Mouse (Mus musculus): ENCODE measurements at regions not wholly inside any gene's neighbourhood (a gene's known extent, or its start where the extent isn't known, plus 50 kb on each side); places are given as distances from the start of the nearest gene placed in this dataset.

- no peak for DNase-seq
Observed at GRCm38 (mm10) chr14:54097026-54097425, 156.9 kb downstream of the Dad1 start.

GRCm38 (mm10) chr14:54092444-54092843, 161.5 kb downstream of the Dad1 start:
- no peak for DNase-seq

DNA sequence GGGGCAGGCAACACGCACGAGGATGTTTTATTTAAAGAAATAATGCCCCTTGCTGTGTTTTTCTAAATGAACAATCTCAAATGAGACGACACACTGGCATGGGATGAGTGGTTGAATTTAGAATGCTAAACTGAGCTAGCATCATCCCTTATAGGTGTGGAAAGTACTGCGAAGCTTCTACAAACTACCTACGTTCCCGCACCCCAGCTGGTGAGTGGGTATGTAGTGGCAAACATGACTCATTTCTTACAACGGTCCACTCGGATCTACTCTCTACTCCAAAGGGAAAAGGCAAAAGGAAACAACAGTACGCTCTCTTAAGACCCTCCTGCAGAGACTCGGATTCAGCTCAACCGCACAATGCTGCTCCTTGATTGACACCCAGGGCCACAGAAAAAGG, 167.2 kb downstream of the Dad1 start:
- DNase-seq, result no peak

DNA sequence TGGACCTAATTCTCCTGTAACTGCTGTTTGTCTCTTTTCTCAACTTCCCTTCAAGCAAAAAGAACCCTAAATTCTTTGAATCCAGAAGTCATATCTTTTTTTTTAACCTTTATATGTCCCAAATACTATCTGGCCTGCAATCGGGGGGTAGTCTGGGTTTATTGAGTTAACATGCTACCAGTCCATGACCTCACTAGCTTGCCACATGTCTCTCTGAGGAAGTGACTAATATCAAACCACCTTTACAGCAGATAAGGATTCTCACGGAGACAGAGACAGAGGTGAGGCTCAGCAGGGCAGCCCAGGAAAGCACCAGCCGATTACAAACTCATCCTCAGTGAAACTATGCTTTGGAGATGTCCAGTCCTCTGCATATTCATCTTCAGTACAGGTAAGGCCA, 179.2 kb downstream of the Dad1 start:
- DNase-seq, result no peak

GRCm38 (mm10) chr14:54072283-54072912, 181.5 kb downstream of the Dad1 start:
- no peak for DNase-seq

- DNase-seq, result no peak
Observed at GRCm38 (mm10) chr14:54070240-54070639, 183.7 kb downstream of the Dad1 start.

- DNase-seq, result no peak
Observed at GRCm38 (mm10) chr14:54068684-54069083, 185.2 kb downstream of the Dad1 start.

- DNase-seq, result no peak
Observed at GRCm38 (mm10) chr14:54065466-54065865, 188.4 kb downstream of the Dad1 start.

DNA sequence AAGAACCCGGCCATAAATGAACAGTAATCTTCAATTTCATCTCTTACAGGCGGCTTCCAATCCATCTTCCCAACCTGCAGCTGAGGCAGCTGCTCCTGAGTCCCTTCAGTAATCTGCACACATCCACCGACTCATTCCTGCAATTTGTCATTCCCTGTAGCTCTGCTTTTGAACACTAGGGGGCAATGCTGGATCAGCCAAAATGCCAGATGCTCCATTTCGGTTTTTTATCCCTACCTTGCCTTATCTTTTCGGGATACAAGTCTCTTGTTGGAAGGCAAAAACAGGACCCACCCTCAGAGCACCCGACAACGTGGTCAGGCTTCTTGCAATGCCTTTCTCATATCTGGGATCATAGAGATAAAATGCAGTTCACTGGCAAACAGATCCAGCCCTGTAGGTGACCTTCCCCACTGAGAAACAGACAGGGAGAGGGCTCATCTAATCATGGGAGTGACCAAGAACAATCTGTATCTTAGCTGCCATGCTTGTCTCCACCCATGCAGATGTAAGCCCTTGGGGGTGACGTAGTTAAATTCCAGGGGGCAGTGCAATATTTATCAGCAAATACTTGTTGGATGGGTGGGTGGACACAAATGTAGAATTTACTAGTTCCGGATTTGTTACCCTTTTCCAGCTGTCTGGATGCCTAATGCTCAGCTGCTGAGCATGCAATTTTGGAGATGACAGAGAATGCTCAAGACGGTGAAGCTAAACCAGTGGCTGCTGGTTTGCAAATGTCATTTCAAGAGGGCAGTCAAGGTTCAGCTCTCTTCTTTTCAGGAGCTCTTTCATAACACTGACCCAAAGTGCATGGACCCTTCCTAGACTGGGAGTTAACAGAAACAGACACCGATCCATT, 189.1 kb downstream of the Dad1 start:
- DNase-seq, result peak in 1 of 2 experiments; percentile 17

GRCm38 (mm10) chr14:54061570-54061969, 192.3 kb downstream of the Dad1 start:
- no peak for DNase-seq

GRCm38 (mm10) chr14:54059776-54060175, 194.1 kb downstream of the Dad1 start:
- DNase-seq, result peak; percentile 43 to 47

- peak; percentile 37 to 66 for DNase-seq
Observed at GRCm38 (mm10) chr14:54059096-54059495, 194.8 kb downstream of the Dad1 start.

DNA sequence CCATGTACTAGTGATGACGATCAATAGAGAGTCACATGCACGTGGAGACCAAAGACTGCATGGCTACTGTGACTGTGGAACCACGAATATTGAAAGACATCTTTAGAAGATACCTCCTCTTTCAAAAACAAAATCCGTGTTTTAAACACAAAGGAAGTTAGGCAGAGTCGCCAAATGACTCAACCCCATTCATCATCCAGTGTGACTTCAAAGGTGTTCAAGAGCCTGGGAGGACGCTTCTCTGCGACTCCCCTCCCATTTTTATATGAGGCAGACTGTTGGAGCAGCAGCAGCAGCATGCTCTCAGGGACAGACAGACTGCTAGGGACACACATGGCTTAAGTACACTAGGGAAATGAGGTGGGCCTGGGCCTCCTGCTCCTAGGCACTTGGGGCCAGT, 197.2 kb downstream of the Dad1 start:
- no peak for DNase-seq

DNA sequence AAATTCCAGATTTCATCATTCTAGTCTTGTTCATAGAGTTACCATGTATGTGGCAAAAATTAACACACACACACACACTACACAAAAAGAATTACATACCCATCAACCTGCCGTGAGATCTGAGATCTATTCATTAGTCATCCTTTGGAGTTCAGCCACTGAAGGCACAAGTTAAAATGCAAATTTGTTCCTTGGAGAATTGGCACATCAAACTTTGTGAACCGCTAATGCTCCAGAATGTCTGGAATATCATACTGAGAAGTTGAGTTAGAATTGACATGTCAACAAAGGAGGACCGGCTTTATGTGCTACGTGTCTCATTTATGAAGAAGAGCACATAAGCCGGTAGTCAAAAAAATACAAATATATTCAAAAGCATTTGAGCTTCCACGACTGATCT, 198.5 kb downstream of the Dad1 start:
- DNase-seq, result no peak

- DNase-seq, result no peak
Observed at GRCm38 (mm10) chr14:54042286-54042685, 211.6 kb downstream of the Dad1 start.

DNA sequence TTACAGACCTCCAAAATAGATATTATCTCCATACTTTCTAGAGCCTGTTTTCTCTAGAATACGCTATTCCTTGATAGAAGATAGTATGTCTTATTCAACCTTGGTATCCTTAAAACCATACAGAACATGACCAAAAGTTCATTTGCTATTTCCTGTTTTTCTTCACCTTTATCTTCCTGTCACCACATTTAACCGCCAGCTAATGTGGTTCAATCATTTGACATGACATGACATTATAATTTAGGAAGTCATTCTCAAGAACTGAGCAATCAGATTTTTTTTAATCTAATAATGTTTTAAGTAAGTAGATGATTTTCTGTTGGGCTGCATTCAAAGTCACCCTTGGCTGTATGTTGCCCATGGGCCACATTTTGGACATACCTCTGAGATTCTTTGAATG, 213.3 kb downstream of the Dad1 start:
- no peak for DNase-seq

DNA sequence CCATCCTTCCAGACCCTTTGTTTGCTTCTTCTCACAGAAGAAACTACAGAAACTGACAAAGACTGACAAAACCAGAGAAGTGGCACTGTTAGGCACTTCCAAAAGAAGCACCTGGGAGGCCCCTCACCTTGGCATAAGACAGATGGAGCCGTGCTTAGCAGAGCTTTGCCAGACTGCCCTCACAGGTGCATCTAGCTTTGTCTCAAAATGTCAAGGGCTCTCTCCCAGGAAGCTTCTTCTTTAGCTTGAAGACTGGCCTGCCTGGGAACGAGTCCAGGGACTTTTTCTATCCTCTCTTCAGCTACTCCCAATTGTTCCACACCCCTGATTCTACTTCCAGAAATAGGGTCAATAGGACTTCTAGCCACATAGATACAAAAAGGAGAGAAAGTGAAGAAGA, 219.4 kb downstream of the Dad1 start:
- no peak for DNase-seq

GRCm38 (mm10) chr14:54023552-54023951, 230.4 kb downstream of the Dad1 start:
- DNase-seq, result no peak

GRCm38 (mm10) chr14:54021443-54021842, 232.5 kb downstream of the Dad1 start:
- no peak for DNase-seq

- no peak for DNase-seq
Observed at GRCm38 (mm10) chr14:54014628-54015027, 239.3 kb downstream of the Dad1 start.

DNA sequence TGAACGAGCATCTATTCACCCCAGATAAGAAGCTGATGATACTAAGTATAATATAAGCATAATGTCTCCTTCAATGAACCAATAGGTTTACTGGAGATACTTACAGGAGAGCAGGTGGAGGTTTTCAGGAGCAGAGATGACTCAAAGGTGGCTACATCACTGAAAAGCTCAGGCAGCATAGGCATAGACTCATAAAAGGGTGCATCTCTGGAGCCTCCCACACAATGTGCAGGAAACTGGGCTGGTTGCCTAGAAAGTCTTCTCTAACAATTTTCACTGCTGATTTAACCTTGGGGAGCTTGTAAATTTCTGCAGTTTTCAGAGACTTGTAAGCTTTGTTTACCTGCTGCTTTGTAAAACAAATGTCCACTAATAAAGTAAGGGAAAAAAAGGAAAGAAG, 251.8 kb downstream of the Dad1 start:
- DNase-seq, result no peak

GRCm38 (mm10) chr14:54000527-54000926, 253.4 kb downstream of the Dad1 start:
- DNase-seq, result peak; percentile 29 to 35

DNA sequence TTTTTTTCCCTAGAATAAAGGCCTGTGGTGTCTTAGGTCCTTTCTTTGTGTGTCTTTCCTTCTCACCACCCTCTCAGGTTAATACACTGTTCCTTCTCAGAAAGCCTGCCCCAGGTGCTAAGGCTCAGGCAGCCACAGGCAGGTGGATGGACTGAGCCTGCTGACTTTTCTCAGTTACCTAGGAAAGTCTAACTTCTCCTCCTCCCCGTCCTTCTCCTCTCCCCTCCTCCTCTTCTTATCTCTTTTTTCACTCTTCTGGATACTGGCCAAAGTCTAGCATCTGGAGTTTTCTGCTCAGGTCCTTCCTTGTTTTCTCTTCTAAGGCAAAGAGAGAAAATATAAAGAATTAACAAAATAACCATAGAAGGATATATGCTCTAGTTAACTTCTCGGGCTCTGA, 260.5 kb downstream of the Dad1 start:
- DNase-seq, result no peak

GRCm38 (mm10) chr14:53992712-53993286, 261.1 kb downstream of the Dad1 start:
- no peak for DNase-seq

All from thymus, postnatal 36 days (tissue).